Mouse (Mus musculus): ENCODE results near the gene Rbx1. TPM values are rescaled to one million over a fixed set of nuclear protein-coding genes. Genes with fewer than 3 reads are reported as not detected.

Rbx1 gene
- 146 TPM for polyA plus RNA-seq (2014; fragmentation: Illumina TruSeq; extraction: RNeasy Lipid Tissue Mini Kit (QIAGEN cat#74804); ENCODE audit: insufficient read depth, low read depth, low replicate concordance)

GRCm38 (mm10) chr15:81465901-81466737 is at the start of gene Rbx1:
Gene Rbx1, plus strand, starts transcription at chr15:81466296.

Other genes starting within 250 kb of the Rbx1 start
- gene Mchr1, start 230.8 kb upstream of the Rbx1 start, polyA plus RNA-seq (2014; fragmentation: Illumina TruSeq; extraction: RNeasy Lipid Tissue Mini Kit (QIAGEN cat#74804); ENCODE audit: insufficient read depth, low read depth, low replicate concordance): 0.34 TPM
- 50.2 TPM for gene Slc25a17, start 105.5 kb upstream of the Rbx1 start, polyA plus RNA-seq (2014; fragmentation: Illumina TruSeq; extraction: RNeasy Lipid Tissue Mini Kit (QIAGEN cat#74804); ENCODE audit: insufficient read depth, low read depth, low replicate concordance)
- 44.8 TPM for gene St13, start 66.2 kb upstream of the Rbx1 start, polyA plus RNA-seq (2014; fragmentation: Illumina TruSeq; extraction: RNeasy Lipid Tissue Mini Kit (QIAGEN cat#74804); ENCODE audit: insufficient read depth, low read depth, low replicate concordance)
- 3.0 TPM for gene Xpnpep3, start 66.2 kb upstream of the Rbx1 start, polyA plus RNA-seq (2014; fragmentation: Illumina TruSeq; extraction: RNeasy Lipid Tissue Mini Kit (QIAGEN cat#74804); ENCODE audit: insufficient read depth, low read depth, low replicate concordance)
- not detected for gene Dnajb7, start 58.0 kb upstream of the Rbx1 start, polyA plus RNA-seq (2014; fragmentation: Illumina TruSeq; extraction: RNeasy Lipid Tissue Mini Kit (QIAGEN cat#74804); ENCODE audit: insufficient read depth, low read depth, low replicate concordance)
- gene Ep300, start 119.1 kb downstream of the Rbx1 start, polyA plus RNA-seq (2014; fragmentation: Illumina TruSeq; extraction: RNeasy Lipid Tissue Mini Kit (QIAGEN cat#74804); ENCODE audit: insufficient read depth, low read depth, low replicate concordance): 7.2 TPM
- 8.0 TPM for gene L3mbtl2, start 197.6 kb downstream of the Rbx1 start, polyA plus RNA-seq (2014; fragmentation: Illumina TruSeq; extraction: RNeasy Lipid Tissue Mini Kit (QIAGEN cat#74804); ENCODE audit: insufficient read depth, low read depth, low replicate concordance)
- gene Chadl, start 231.0 kb downstream of the Rbx1 start, polyA plus RNA-seq (2014; fragmentation: Illumina TruSeq; extraction: RNeasy Lipid Tissue Mini Kit (QIAGEN cat#74804); ENCODE audit: insufficient read depth, low read depth, low replicate concordance): 1.7 TPM